Mouse (Mus musculus): ENCODE measurements around the gene Unc13b.

- TF ChIP-seq TAL1 (IDR thresholded peaks at IDR 0.05; ENCODE audit: low read length) = no peak
- no peak for TF ChIP-seq GATA1 (IDR thresholded peaks at IDR 0.05; ENCODE audit: low read length)
These were observed 28.4 kb upstream of the Unc13b start for GRCm38 (mm10) chr4:43030352-43030751.
